Mouse (Mus musculus): ENCODE results near the gene Trdmt1. TPM values are rescaled to one million over a fixed set of nuclear protein-coding genes. Genes with fewer than 3 reads are reported as not detected.
A peak's percentile ranks its signal among the peaks of the same experiment; 100 is the strongest.

The Trdmt1 gene
- polyA plus RNA-seq, 1 experiment from 2014 or later = 10.4 TPM

- no peak overlapping the region for H3K4me3 ChIP-seq
- no peak overlapping the region for H3K9ac ChIP-seq
- ATAC-seq (ENCODE audit: insufficient number of reproducible peaks, insufficient read depth, low FRiP score, low TSS enrichment, low read depth) = no peak
- peaks cover 21% of the 10 kb centered on the region for H3K4me1 ChIP-seq
- no peaks in the 10 kb centered on the region for H3K27me3 ChIP-seq
- H3K27ac ChIP-seq = no peak overlapping the region
- no peaks in the 10 kb centered on the region for H3K36me3 ChIP-seq
- no peaks in the 10 kb centered on the region for H3K9me3 ChIP-seq
- no peak overlapping the region for H3K4me2 ChIP-seq
Measured at GRCm38 (mm10) chr2:13556239-13556638, 11.8 kb upstream of the Trdmt1 start.

DNA sequence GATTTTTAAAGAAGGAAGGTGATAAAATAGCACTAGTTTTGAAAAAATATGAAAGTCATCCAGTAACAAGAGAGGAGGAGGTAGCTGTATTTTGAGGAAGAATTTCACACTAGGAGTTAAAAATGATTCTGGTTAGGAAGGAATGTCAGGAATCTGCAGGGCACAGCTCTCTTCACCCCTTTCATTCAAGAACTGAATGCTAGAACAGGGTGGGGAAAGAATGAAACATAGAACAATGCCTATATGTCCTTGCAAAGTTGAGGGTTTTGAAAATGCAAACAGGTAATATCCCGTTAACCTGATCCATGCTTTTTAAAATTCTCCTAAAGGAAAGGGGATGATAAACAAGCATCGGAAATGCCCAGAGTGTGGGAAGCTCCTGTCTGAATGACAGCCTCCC lies 9.5 kb upstream of the Trdmt1 start:
- Histone ChIP-seq H3K4me1 (peaks cover 20% of the 10 kb centered on the region), H3K9ac (no peak overlapping the region), H3K27me3 (no peaks in the 10 kb centered on the region), H3K4me3 (no peak overlapping the region), H3K9me3 (no peaks in the 10 kb centered on the region), H3K4me2 (no peak overlapping the region), H3K27ac (no peak overlapping the region), H3K36me3 (no peaks in the 10 kb centered on the region)
- ATAC-seq (ENCODE audit: insufficient number of reproducible peaks, insufficient read depth, low FRiP score, low TSS enrichment, low read depth) = no peak
- 45% methylated on average over 2 of the region's 2 CpGs for WGBS

GRCm38 (mm10) chr2:13548749-13549148 lies 4.3 kb upstream of the Trdmt1 start:
- no peaks in the 10 kb centered on the region for H3K36me3 ChIP-seq
- no peak overlapping the region for H3K27ac ChIP-seq
- no peak overlapping the region for H3K4me2 ChIP-seq
- ATAC-seq (ENCODE audit: insufficient number of reproducible peaks, insufficient read depth, low FRiP score, low TSS enrichment, low read depth) = no peak
- WGBS = 48% methylated on average over 3 of the region's 3 CpGs
- H3K27me3 ChIP-seq = no peaks in the 10 kb centered on the region
- peaks cover 1% of the 10 kb centered on the region; the same call in 1 of the 2 replicates for H3K4me1 ChIP-seq
- H3K9ac ChIP-seq = no peak overlapping the region
- H3K9me3 ChIP-seq = no peaks in the 10 kb centered on the region
- no peak overlapping the region for H3K4me3 ChIP-seq

DNA sequence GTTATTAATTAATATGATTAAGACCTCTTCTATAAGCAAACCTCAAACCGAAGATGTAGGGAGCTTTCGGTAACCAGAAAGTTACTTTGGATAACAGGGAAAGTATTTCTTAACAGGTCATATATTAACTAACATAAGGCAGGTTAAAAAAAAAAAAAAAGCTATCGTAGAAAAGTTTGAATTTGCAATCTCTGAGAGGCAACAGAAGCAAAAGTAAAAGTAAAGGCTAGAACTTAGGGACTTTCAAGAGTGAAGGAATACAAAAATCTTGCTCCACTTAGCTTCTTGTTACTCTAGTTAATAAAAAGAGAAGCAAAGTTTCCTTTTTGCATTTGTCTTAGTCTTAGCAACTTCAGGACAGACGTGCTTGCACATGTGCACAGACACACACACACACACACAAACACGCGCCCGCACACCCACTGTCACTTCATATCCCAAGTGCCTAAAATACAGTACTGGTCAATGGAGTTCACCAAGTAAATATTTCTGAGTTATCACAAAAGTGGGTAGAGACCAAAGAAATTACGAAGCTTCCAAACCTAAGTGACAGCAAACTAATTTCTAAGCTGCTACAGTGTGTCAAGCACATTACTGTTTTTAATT lies 846 bp downstream of the Trdmt1 start:
- ATAC-seq (ENCODE audit: insufficient number of reproducible peaks, insufficient read depth, low FRiP score, low TSS enrichment, low read depth) = no peak
- Histone ChIP-seq H3K27me3 (no peaks in the 10 kb centered on the region), H3K27ac (peak overlapping the region; percentile 97), H3K4me3 (peak overlapping the region; percentile 59), H3K4me1 (peaks cover 5% of the 10 kb centered on the region; the same call in 1 of the 2 replicates), H3K9me3 (no peaks in the 10 kb centered on the region), H3K9ac (peak overlapping the region; percentile 78), H3K4me2 (peak overlapping the region; percentile 60), H3K36me3 (no peaks in the 10 kb centered on the region)
- WGBS = 49% methylated on average over 8 of the region's 8 CpGs

GRCm38 (mm10) chr2:13539860-13540259 lies 4.6 kb downstream of the Trdmt1 start:
- H3K4me2 ChIP-seq = no peak overlapping the region
- no peak overlapping the region for H3K4me3 ChIP-seq
- H3K27ac ChIP-seq = no peak overlapping the region
- H3K27me3 ChIP-seq = no peaks in the 10 kb centered on the region
- no peak for ATAC-seq (ENCODE audit: insufficient number of reproducible peaks, insufficient read depth, low FRiP score, low TSS enrichment, low read depth)
- WGBS = 76% methylated on average over 1 of the region's 1 CpGs
- no peak overlapping the region for H3K9ac ChIP-seq
- no peaks in the 10 kb centered on the region for H3K9me3 ChIP-seq
- H3K4me1 ChIP-seq = peaks cover 7% of the 10 kb centered on the region
- no peaks in the 10 kb centered on the region for H3K36me3 ChIP-seq

- H3K9me3 ChIP-seq = no peaks in the 10 kb centered on the region
- H3K4me2 ChIP-seq = no peak overlapping the region
- H3K27ac ChIP-seq = no peak overlapping the region
- ATAC-seq (ENCODE audit: insufficient number of reproducible peaks, insufficient read depth, low FRiP score, low TSS enrichment, low read depth) = no peak
- H3K4me3 ChIP-seq = no peak overlapping the region
- no peaks in the 10 kb centered on the region for H3K27me3 ChIP-seq
- H3K4me1 ChIP-seq = peaks cover 8% of the 10 kb centered on the region
- H3K36me3 ChIP-seq = no peaks in the 10 kb centered on the region
- H3K9ac ChIP-seq = no peak overlapping the region
- WGBS = 66% methylated on average over 6 of the region's 6 CpGs
Measured at GRCm38 (mm10) chr2:13538704-13539377, 5.6 kb downstream of the Trdmt1 start.

- H3K27me3 ChIP-seq = no peaks in the 10 kb centered on the region
- no peak overlapping the region for H3K9ac ChIP-seq
- H3K27ac ChIP-seq = no peak overlapping the region
- no peak for ATAC-seq (ENCODE audit: insufficient number of reproducible peaks, insufficient read depth, low FRiP score, low TSS enrichment, low read depth)
- H3K4me2 ChIP-seq = no peak overlapping the region
- WGBS = 84% methylated on average over 2 of the region's 2 CpGs
- no peaks in the 10 kb centered on the region for H3K36me3 ChIP-seq
- peaks cover 5% of the 10 kb centered on the region for H3K4me1 ChIP-seq
- H3K4me3 ChIP-seq = no peak overlapping the region
- H3K9me3 ChIP-seq = no peaks in the 10 kb centered on the region
Measured at GRCm38 (mm10) chr2:13538258-13538657, 6.2 kb downstream of the Trdmt1 start.

DNA sequence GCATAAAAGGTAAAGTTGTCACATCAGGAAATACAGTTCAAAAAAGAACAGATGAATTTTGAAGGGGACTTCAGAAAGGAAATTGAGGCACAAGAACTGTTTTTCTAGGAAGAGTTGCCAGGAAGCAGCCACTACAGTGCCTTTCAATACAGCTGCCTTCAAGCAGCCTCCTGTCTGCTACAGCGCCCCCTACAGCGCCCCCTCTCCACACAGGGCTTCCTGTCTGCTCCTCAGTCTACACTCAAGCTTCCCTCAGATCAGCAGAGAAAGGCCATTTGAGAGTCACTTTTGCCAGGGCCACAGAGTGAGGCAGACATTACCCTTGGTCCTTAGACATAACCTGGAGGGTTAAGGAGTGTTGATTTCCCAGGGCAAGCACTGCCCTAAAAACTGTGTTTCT lies 6.7 kb downstream of the Trdmt1 start:
- no peak overlapping the region for H3K27ac ChIP-seq
- 19% methylated on average over 2 of the region's 2 CpGs for WGBS

DNA sequence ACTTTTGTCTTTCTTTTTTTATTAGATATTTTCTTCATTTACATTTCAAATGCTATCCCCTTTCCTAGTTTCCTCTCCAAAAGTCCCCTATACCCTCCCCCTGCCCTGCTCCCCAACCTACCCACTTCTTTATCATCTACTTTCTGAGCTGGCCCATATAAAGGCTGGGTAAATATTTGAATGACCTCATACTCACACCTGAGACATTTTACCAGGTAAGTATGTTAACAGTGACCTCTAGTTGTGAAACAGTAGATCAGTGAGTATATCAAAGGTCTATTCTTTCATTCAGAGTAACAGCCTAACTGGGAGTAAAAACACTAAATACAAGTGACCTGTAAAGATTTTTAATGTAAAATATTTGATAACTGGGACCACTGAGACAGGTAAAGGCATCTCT lies 7.7 kb downstream of the Trdmt1 start:
- Histone ChIP-seq H3K4me1 (peaks cover 4% of the 10 kb centered on the region), H3K27ac (no peak overlapping the region), H3K4me3 (no peak overlapping the region), H3K4me2 (no peak overlapping the region), H3K27me3 (no peaks in the 10 kb centered on the region), H3K9me3 (no peaks in the 10 kb centered on the region), H3K9ac (no peak overlapping the region), H3K36me3 (no peaks in the 10 kb centered on the region)
- no peak for ATAC-seq (ENCODE audit: insufficient number of reproducible peaks, insufficient read depth, low FRiP score, low TSS enrichment, low read depth)

More for the DNA sequence above, 6.7 kb downstream of the Trdmt1 start:
- Histone ChIP-seq H3K4me2 (no peak overlapping the region), H3K36me3 (no peaks in the 10 kb centered on the region), H3K9ac (no peak overlapping the region), H3K4me1 (peaks cover 4% of the 10 kb centered on the region), H3K9me3 (no peaks in the 10 kb centered on the region), H3K4me3 (no peak overlapping the region), H3K27me3 (no peaks in the 10 kb centered on the region)
- ATAC-seq (ENCODE audit: insufficient number of reproducible peaks, insufficient read depth, low FRiP score, low TSS enrichment, low read depth) = no peak

GRCm38 (mm10) chr2:13530639-13531038 lies 13.8 kb downstream of the Trdmt1 start:
- H3K4me1 ChIP-seq = peaks cover 4% of the 10 kb centered on the region
- no peaks in the 10 kb centered on the region for H3K27me3 ChIP-seq
- no peak overlapping the region for H3K27ac ChIP-seq
- no peak overlapping the region for H3K4me3 ChIP-seq
- no peaks in the 10 kb centered on the region for H3K9me3 ChIP-seq
- no peaks in the 10 kb centered on the region for H3K36me3 ChIP-seq
- no peak for ATAC-seq (ENCODE audit: insufficient number of reproducible peaks, insufficient read depth, low FRiP score, low TSS enrichment, low read depth)
- 85% methylated on average over 6 of the region's 6 CpGs for WGBS
- no peak overlapping the region for H3K4me2 ChIP-seq
- no peak overlapping the region for H3K9ac ChIP-seq

GRCm38 (mm10) chr2:13529253-13529933 lies 15.1 kb downstream of the Trdmt1 start:
- no peak for ATAC-seq (ENCODE audit: insufficient number of reproducible peaks, insufficient read depth, low FRiP score, low TSS enrichment, low read depth)
- WGBS = 92% methylated on average over 3 of the region's 3 CpGs

GRCm38 (mm10) chr2:13527531-13527930 lies 16.9 kb downstream of the Trdmt1 start:
- WGBS = 81% methylated on average over 4 of the region's 4 CpGs

More at GRCm38 (mm10) chr2:13529253-13529933, 15.1 kb downstream of the Trdmt1 start:
- no peak overlapping the region for H3K4me3 ChIP-seq
- H3K27ac ChIP-seq = no peak overlapping the region
- H3K9me3 ChIP-seq = no peaks in the 10 kb centered on the region
- no peak overlapping the region for H3K9ac ChIP-seq
- H3K27me3 ChIP-seq = no peaks in the 10 kb centered on the region
- no peak overlapping the region for H3K4me2 ChIP-seq
- H3K36me3 ChIP-seq = no peaks in the 10 kb centered on the region
- no peaks in the 10 kb centered on the region; the same call in 1 of the 2 replicates for H3K4me1 ChIP-seq

More at GRCm38 (mm10) chr2:13527531-13527930, 16.9 kb downstream of the Trdmt1 start:
- no peak for ATAC-seq (ENCODE audit: insufficient number of reproducible peaks, insufficient read depth, low FRiP score, low TSS enrichment, low read depth)
- H3K9me3 ChIP-seq = no peaks in the 10 kb centered on the region
- no peaks in the 10 kb centered on the region for H3K27me3 ChIP-seq
- no peaks in the 10 kb centered on the region for H3K36me3 ChIP-seq
- no peak overlapping the region for H3K4me3 ChIP-seq
- H3K4me2 ChIP-seq = no peak overlapping the region
- no peak overlapping the region for H3K27ac ChIP-seq
- peaks cover 7% of the 10 kb centered on the region; the same call in 1 of the 2 replicates for H3K4me1 ChIP-seq
- no peak overlapping the region for H3K9ac ChIP-seq
